Mouse (Mus musculus): ENCODE data around the gene Phospho1. TPM values are rescaled to one million over a fixed set of nuclear protein-coding genes. Genes with fewer than 3 reads are reported as not detected.

Phospho1 gene
- polyA plus RNA-seq, 1 experiment from 2014 or later, result 8.3 TPM

GRCm38 (mm10) chr11:95791787-95792186 lies 32.5 kb upstream of the Phospho1 start:
- Histone ChIP-seq H3K27ac (replicated peaks) (no peak overlapping the region), H3K27me3 (peaks cover 8% of the 10 kb centered on the region; the same call in 1 of the 2 replicates), H3K36me3 (no peaks in the 10 kb centered on the region), H3K9ac (no peak overlapping the region), H3K4me3 (replicated peaks) (no peak overlapping the region), H3K9me3 (replicated peaks) (no peaks in the 10 kb centered on the region), H3K4me2 (replicated peaks) (no peak overlapping the region), H3K4me1 (peaks cover 13% of the 10 kb centered on the region)
- no peak for ATAC-seq (ENCODE audit: insufficient number of reproducible peaks, low FRiP score, low TSS enrichment, low read depth)
- 81% methylated on average over 13 of the region's 13 CpGs for WGBS

- Histone ChIP-seq H3K4me3 (replicated peaks) (no peak overlapping the region), H3K36me3 (no peaks in the 10 kb centered on the region), H3K4me1 (peaks cover 15% of the 10 kb centered on the region), H3K27me3 (peaks cover 13% of the 10 kb centered on the region; the same call in 1 of the 2 replicates), H3K27ac (replicated peaks) (no peak overlapping the region), H3K9me3 (replicated peaks) (no peaks in the 10 kb centered on the region), H3K4me2 (replicated peaks) (no peak overlapping the region), H3K9ac (no peak overlapping the region)
- 91% methylated on average over 8 of the region's 8 CpGs for WGBS
- no peak for ATAC-seq (ENCODE audit: insufficient number of reproducible peaks, low FRiP score, low TSS enrichment, low read depth)
These were observed 31.3 kb upstream of the Phospho1 start for GRCm38 (mm10) chr11:95792950-95793509.

GRCm38 (mm10) chr11:95794201-95794600 lies 30.1 kb upstream of the Phospho1 start:
- WGBS, result 50% methylated on average over 5 of the region's 5 CpGs
- H3K4me3 ChIP-seq (replicated peaks), result no peak overlapping the region
- H3K4me2 ChIP-seq (replicated peaks), result no peak overlapping the region
- H3K9me3 ChIP-seq (replicated peaks), result no peaks in the 10 kb centered on the region
- peaks cover 13% of the 10 kb centered on the region; the same call in 1 of the 2 replicates for H3K27me3 ChIP-seq
- no peak overlapping the region for H3K9ac ChIP-seq
- H3K36me3 ChIP-seq, result no peaks in the 10 kb centered on the region
- peak; percentile 32; the same call in 1 of the 2 replicates for ATAC-seq (ENCODE audit: insufficient number of reproducible peaks, low FRiP score, low TSS enrichment, low read depth)
- peaks cover 15% of the 10 kb centered on the region for H3K4me1 ChIP-seq
- H3K27ac ChIP-seq (replicated peaks), result no peak overlapping the region

- H3K27ac ChIP-seq (replicated peaks), result no peak overlapping the region
- no peaks in the 10 kb centered on the region for H3K9me3 ChIP-seq (replicated peaks)
- H3K4me1 ChIP-seq, result peaks cover 15% of the 10 kb centered on the region
- no peak overlapping the region for H3K4me3 ChIP-seq (replicated peaks)
- ATAC-seq (ENCODE audit: insufficient number of reproducible peaks, low FRiP score, low TSS enrichment, low read depth), result no peak
- H3K9ac ChIP-seq, result no peak overlapping the region
- H3K27me3 ChIP-seq, result peaks cover 13% of the 10 kb centered on the region; the same call in 1 of the 2 replicates
- H3K4me2 ChIP-seq (replicated peaks), result no peak overlapping the region
- H3K36me3 ChIP-seq, result no peaks in the 10 kb centered on the region
- WGBS, result 54% methylated on average over 5 of the region's 5 CpGs
These were observed 28.7 kb upstream of the Phospho1 start for GRCm38 (mm10) chr11:95795582-95795981.

DNA sequence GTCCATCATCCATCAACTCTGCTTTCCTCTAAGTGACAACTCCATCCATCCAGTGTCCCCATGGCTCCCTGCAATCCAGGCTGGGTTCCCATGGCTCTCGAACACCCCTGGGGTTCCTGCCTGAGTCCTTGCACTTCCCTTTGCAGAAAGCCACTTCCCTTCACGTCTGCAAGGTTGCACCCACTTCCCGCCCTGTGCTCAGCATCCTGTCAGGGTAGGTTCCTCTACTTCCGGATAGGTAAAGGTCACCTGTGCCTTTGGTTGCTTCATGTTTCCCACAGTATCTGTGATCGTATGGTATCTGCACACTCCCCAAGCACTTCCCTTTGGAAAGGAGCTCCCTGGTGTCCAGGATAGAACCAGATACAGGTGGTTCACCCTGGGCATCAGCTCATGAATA lies 19.3 kb upstream of the Phospho1 start:
- no peak overlapping the region for H3K9ac ChIP-seq
- 66% methylated on average over 5 of the region's 5 CpGs for WGBS
- no peak overlapping the region for H3K4me3 ChIP-seq (replicated peaks)
- H3K4me2 ChIP-seq (replicated peaks), result no peak overlapping the region
- H3K4me1 ChIP-seq, result 0 out of 2 replicates have a peak, but pooled peaks cover 4% of the 10 kb centered on the region
- H3K27me3 ChIP-seq, result no peaks in the 10 kb centered on the region
- H3K9me3 ChIP-seq (replicated peaks), result peaks cover 7% of the 10 kb centered on the region; the same call in 1 of the 2 replicates
- H3K36me3 ChIP-seq, result no peaks in the 10 kb centered on the region
- ATAC-seq (ENCODE audit: insufficient number of reproducible peaks, low FRiP score, low TSS enrichment, low read depth), result no peak
- H3K27ac ChIP-seq (replicated peaks), result no peak overlapping the region

- Histone ChIP-seq H3K4me2 (replicated peaks) (no peak overlapping the region), H3K9ac (no peak overlapping the region), H3K4me1 (0 out of 2 replicates have a peak, but pooled peaks cover 4% of the 10 kb centered on the region), H3K4me3 (replicated peaks) (no peak overlapping the region), H3K9me3 (replicated peaks) (peaks cover 7% of the 10 kb centered on the region; the same call in 1 of the 2 replicates), H3K27me3 (no peaks in the 10 kb centered on the region), H3K36me3 (no peaks in the 10 kb centered on the region), H3K27ac (replicated peaks) (no peak overlapping the region)
- WGBS, result 22% methylated on average over 3 of the region's 3 CpGs
- ATAC-seq (ENCODE audit: insufficient number of reproducible peaks, low FRiP score, low TSS enrichment, low read depth), result no peak
These were observed 18.8 kb upstream of the Phospho1 start for GRCm38 (mm10) chr11:95805527-95805926.

DNA sequence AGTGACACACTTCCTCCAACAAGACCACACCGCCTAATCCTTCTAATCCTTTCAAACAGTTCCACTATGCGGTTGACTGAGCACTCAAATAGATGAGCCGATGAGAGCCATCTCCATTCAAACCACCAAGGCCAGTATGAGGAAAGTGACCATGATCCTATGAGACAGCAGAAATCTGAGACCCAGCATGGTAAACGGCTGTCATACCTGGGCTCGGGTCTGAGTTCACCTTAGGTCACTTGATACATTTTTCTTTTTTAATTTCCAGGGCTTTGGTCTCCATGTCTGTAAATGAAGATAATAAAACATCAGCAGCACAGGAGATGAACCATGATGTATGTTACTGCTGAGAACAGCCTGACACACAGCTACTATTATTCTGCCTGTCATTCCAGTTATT lies 16.4 kb upstream of the Phospho1 start:
- no peak for ATAC-seq (ENCODE audit: insufficient number of reproducible peaks, low FRiP score, low TSS enrichment, low read depth)
- Histone ChIP-seq H3K9ac (no peak overlapping the region), H3K9me3 (replicated peaks) (peaks cover 7% of the 10 kb centered on the region; the same call in 1 of the 2 replicates), H3K4me3 (replicated peaks) (no peak overlapping the region), H3K27ac (replicated peaks) (no peak overlapping the region), H3K36me3 (no peaks in the 10 kb centered on the region), H3K27me3 (no peaks in the 10 kb centered on the region), H3K4me2 (replicated peaks) (no peak overlapping the region), H3K4me1 (0 out of 2 replicates have a peak, but pooled peaks cover 4% of the 10 kb centered on the region)
- WGBS, result 89% methylated on average over 5 of the region's 5 CpGs

DNA sequence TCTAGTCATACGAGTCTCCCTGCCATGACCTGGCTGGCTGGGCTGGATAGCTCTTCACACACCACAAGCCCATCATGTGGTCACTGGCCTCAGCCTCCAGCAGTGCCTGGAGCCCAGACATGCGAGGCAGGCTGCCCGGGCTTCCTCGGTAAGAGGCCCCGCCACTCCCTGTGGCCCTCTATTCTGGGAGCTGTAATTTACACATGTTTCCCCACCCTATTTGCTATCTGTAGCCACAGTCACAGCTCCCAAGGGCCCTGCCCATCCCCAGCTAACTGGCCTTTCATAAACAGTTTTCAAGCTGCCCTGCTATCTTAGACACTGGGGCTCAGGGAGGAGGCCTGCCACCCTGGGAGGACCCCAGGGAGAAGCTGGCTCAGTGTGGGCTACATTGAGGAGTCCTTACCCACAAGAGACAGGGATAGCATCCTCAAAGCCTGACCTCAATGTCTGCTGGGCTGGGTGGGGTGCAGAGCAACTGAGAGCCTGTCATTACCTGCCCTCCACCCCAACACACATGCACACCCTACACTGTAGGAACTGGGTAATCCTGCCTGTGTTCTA lies 15.8 kb upstream of the Phospho1 start:
- Histone ChIP-seq H3K9me3 (replicated peaks) (peaks cover 7% of the 10 kb centered on the region; the same call in 1 of the 2 replicates), H3K4me3 (replicated peaks) (no peak overlapping the region), H3K27me3 (no peaks in the 10 kb centered on the region), H3K36me3 (no peaks in the 10 kb centered on the region), H3K27ac (replicated peaks) (no peak overlapping the region), H3K9ac (no peak overlapping the region), H3K4me1 (0 out of 2 replicates have a peak, but pooled peaks cover 4% of the 10 kb centered on the region), H3K4me2 (replicated peaks) (no peak overlapping the region)
- 71% methylated on average over 5 of the region's 5 CpGs for WGBS
- peak; percentile 73 for ATAC-seq (ENCODE audit: insufficient number of reproducible peaks, low FRiP score, low TSS enrichment, low read depth)

- 0 out of 2 replicates have a peak, but pooled peaks cover 4% of the 10 kb centered on the region for H3K4me1 ChIP-seq
- H3K4me3 ChIP-seq (replicated peaks), result no peak overlapping the region
- no peaks in the 10 kb centered on the region for H3K27me3 ChIP-seq
- H3K27ac ChIP-seq (replicated peaks), result no peak overlapping the region
- no peak overlapping the region for H3K9ac ChIP-seq
- no peaks in the 10 kb centered on the region for H3K36me3 ChIP-seq
- peaks cover 7% of the 10 kb centered on the region; the same call in 1 of the 2 replicates for H3K9me3 ChIP-seq (replicated peaks)
- no peak for ATAC-seq (ENCODE audit: insufficient number of reproducible peaks, low FRiP score, low TSS enrichment, low read depth)
- WGBS, result 41% methylated on average over 5 of the region's 5 CpGs
- H3K4me2 ChIP-seq (replicated peaks), result no peak overlapping the region
These were observed 14.7 kb upstream of the Phospho1 start for GRCm38 (mm10) chr11:95809603-95810002.

DNA sequence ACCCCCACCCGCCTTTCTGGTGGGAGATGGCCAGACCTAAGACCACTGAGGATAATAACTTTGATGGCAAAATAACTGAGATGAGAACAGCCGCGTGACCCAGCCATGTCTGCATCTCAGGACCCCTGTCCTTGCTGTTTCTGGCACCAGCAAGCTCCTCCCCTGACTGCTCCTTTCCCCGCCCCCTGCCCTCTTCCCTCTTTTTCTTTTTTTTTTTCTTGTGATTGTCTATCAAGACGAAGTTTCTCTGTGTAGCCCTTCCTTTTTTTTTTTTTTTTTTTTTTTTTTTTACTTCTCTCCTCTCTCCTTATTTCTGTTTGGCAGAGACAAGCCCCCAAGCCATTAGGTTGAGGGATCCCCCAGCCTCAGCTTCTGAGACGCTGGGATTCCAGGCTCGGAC lies 13.5 kb upstream of the Phospho1 start:
- 62% methylated on average over 7 of the region's 7 CpGs for WGBS
- 0 out of 2 replicates have a peak, but pooled peaks cover under 1% of the 10 kb centered on the region for H3K4me1 ChIP-seq
- no peak overlapping the region for H3K9ac ChIP-seq
- H3K4me2 ChIP-seq (replicated peaks), result no peak overlapping the region
- H3K9me3 ChIP-seq (replicated peaks), result peaks cover 7% of the 10 kb centered on the region; the same call in 1 of the 2 replicates
- no peaks in the 10 kb centered on the region for H3K36me3 ChIP-seq
- no peak overlapping the region for H3K27ac ChIP-seq (replicated peaks)
- H3K4me3 ChIP-seq (replicated peaks), result no peak overlapping the region
- H3K27me3 ChIP-seq, result no peaks in the 10 kb centered on the region
- ATAC-seq (ENCODE audit: insufficient number of reproducible peaks, low FRiP score, low TSS enrichment, low read depth), result no peak

- Histone ChIP-seq H3K36me3 (no peaks in the 10 kb centered on the region), H3K27ac (replicated peaks) (no peak overlapping the region), H3K9ac (no peak overlapping the region), H3K9me3 (replicated peaks) (peaks cover 7% of the 10 kb centered on the region; the same call in 1 of the 2 replicates), H3K4me2 (replicated peaks) (no peak overlapping the region), H3K4me3 (replicated peaks) (no peak overlapping the region), H3K27me3 (no peaks in the 10 kb centered on the region), H3K4me1 (no peaks in the 10 kb centered on the region)
- no peak for ATAC-seq (ENCODE audit: insufficient number of reproducible peaks, low FRiP score, low TSS enrichment, low read depth)
- 76% methylated on average over 6 of the region's 6 CpGs for WGBS
These were observed 12.6 kb upstream of the Phospho1 start for GRCm38 (mm10) chr11:95811741-95812140.

Measured in embryonic facial prominence, embryonic 15.5 days (tissue).